Mouse (Mus musculus) lung, embryonic 14.5 days (tissue): Measurements from ENCODE around the gene Dram1. TPM values are rescaled to one million over a fixed set of nuclear protein-coding genes. Genes with fewer than 3 reads are reported as not detected.

Experiments
- ATAC-seq: fragments of 200-750 bp; cut with Nextera tagmentation; 2 replicates; pipeline ENCODE4 v1.8.0; 2017; ENCODE audit warnings: mild to moderate bottlenecking, moderate TSS enrichment, moderate library complexity; ENCODE audit not compliant: insufficient read depth
- DNase-seq: peaks from one replicate; pipeline ENCODE4 v3.0.0-alpha.2; 2015
- H3K27ac ChIP-seq: fragments of 300-500 bp; sonication (generic); 2 replicates; pipeline ENCODE4 v1.5.1; 2014; ENCODE audit warnings: low read depth, mild to moderate bottlenecking, moderate library complexity
- H3K27me3 ChIP-seq: fragments of 300-500 bp; sonication (generic); 2 replicates; pipeline ENCODE4 v1.6.1; 2014; ENCODE audit warnings: low read length, control low read depth; ENCODE audit not compliant: insufficient read depth
- H3K36me3 ChIP-seq: fragments of 300-500 bp; sonication (generic); 2 replicates; pipeline ENCODE4 v1.6.1; 2014; ENCODE audit warnings: control low read depth; ENCODE audit not compliant: insufficient read depth
- H3K4me1 ChIP-seq: fragments of 300-500 bp; sonication (generic); 2 replicates; pipeline ENCODE4 v1.6.1; 2014; ENCODE audit warnings: antibody characterized with exemption, control low read depth; ENCODE audit not compliant: insufficient read depth
- H3K4me2 ChIP-seq: fragments of 300-500 bp; sonication (generic); 2 replicates; pipeline ENCODE4 v1.6.1; 2014; ENCODE audit warnings: mild to moderate bottlenecking
- H3K4me3 ChIP-seq: fragments of 300-500 bp; sonication (generic); 2 replicates; pipeline ENCODE4 v1.5.1; 2014; ENCODE audit warnings: low read depth, low read length
- H3K9ac ChIP-seq: fragments of 300-500 bp; sonication (generic); 2 replicates; pipeline ENCODE4 v1.6.1; 2014
- H3K9me3 ChIP-seq: fragments of 300-500 bp; sonication (generic); 2 replicates; pipeline ENCODE4 v1.6.1; 2016; ENCODE audit warnings: low read depth, low read length, control low read depth
- CTCF ChIP-seq: IDR thresholded peaks from 2 replicates; pipeline ENCODE4 v1.5.1; 2016; ENCODE audit warnings: antibody characterized with exemption, low read depth
- WGBS: fragments of 180-500 bp; shearing (Covaris S2); extraction: QIAGEN DNeasy Blood & Tissue Kit; methylation state at CpG from one replicate; pipeline ENCODE4 v1.1.7; 2014; 5-methylcytosine and 5-hydroxymethylcytosine counted together
- polyA plus RNA-seq: library from polyadenylated mRNA; unstranded; fragments of >200 nt; fragmentation: Nextera tagmentation; extraction: Ambion mirVana; gene quantifications from 2 replicates; pipeline ENCODE4 v1.2.1, GENCODE M21; 2014

The Dram1 gene
- polyA plus RNA-seq, 1 experiment from 2014 or later = 43.9 TPM

- no peak for TF ChIP-seq CTCF
- Histone ChIP-seq H3K4me2 (no peak overlapping the region), H3K9me3 (no peaks in the 10 kb centered on the region), H3K36me3 (no peaks in the 10 kb centered on the region), H3K4me3 (no peak overlapping the region), H3K9ac (no peak overlapping the region), H3K4me1 (peaks cover 10% of the 10 kb centered on the region; the same call in 1 of the 2 replicates), H3K27ac (no peak overlapping the region), H3K27me3 (no peaks in the 10 kb centered on the region)
- ATAC-seq = no peak
- no peak for DNase-seq
- WGBS = 62% methylated on average over 10 of the region's 10 CpGs
Measured at GRCm38 (mm10) chr10:88288061-88288460, 90.8 kb downstream of the Dram1 start.

GRCm38 (mm10) chr10:88287261-88287660 lies 91.6 kb downstream of the Dram1 start:
- no peak for TF ChIP-seq CTCF
- no peak overlapping the region for H3K4me3 ChIP-seq
- no peaks in the 10 kb centered on the region for H3K27me3 ChIP-seq
- H3K9me3 ChIP-seq = no peaks in the 10 kb centered on the region
- H3K9ac ChIP-seq = no peak overlapping the region
- no peak overlapping the region for H3K27ac ChIP-seq
- DNase-seq = no peak
- H3K36me3 ChIP-seq = no peaks in the 10 kb centered on the region
- no peak for ATAC-seq
- 63% methylated on average over 8 of the region's 8 CpGs for WGBS
- H3K4me1 ChIP-seq = peaks cover 10% of the 10 kb centered on the region; the same call in 1 of the 2 replicates
- no peak overlapping the region for H3K4me2 ChIP-seq

GRCm38 (mm10) chr10:88284343-88284990 lies 94.4 kb downstream of the Dram1 start:
- no peak for TF ChIP-seq CTCF
- WGBS = 42% methylated on average over 4 of the region's 4 CpGs

GRCm38 (mm10) chr10:88281699-88282098 lies 97.2 kb downstream of the Dram1 start:
- H3K36me3 ChIP-seq = no peaks in the 10 kb centered on the region
- no peak overlapping the region for H3K9ac ChIP-seq
- no peak for ATAC-seq
- H3K9me3 ChIP-seq = no peaks in the 10 kb centered on the region
- no peak overlapping the region for H3K4me3 ChIP-seq
- TF ChIP-seq CTCF = no peak
- H3K27ac ChIP-seq = no peak overlapping the region
- H3K27me3 ChIP-seq = no peaks in the 10 kb centered on the region
- peaks cover 8% of the 10 kb centered on the region; the same call in 1 of the 2 replicates for H3K4me1 ChIP-seq
- H3K4me2 ChIP-seq = no peak overlapping the region
- WGBS = 64% methylated on average over 3 of the region's 3 CpGs
- peak; percentile 32 for DNase-seq

More at GRCm38 (mm10) chr10:88284343-88284990, 94.4 kb downstream of the Dram1 start:
- peak overlapping the region; percentile 78 for H3K27ac ChIP-seq
- no peaks in the 10 kb centered on the region for H3K27me3 ChIP-seq
- H3K4me2 ChIP-seq = no peak overlapping the region
- H3K9ac ChIP-seq = no peak overlapping the region
- peak; percentile 74 for DNase-seq
- ATAC-seq = peak; percentile 86
- H3K4me1 ChIP-seq = peaks cover 12% of the 10 kb centered on the region; the same call in 1 of the 2 replicates
- H3K4me3 ChIP-seq = no peak overlapping the region
- H3K36me3 ChIP-seq = no peaks in the 10 kb centered on the region
- no peaks in the 10 kb centered on the region for H3K9me3 ChIP-seq

GRCm38 (mm10) chr10:88274045-88274444 lies 104.8 kb downstream of the Dram1 start:
- no peak overlapping the region for H3K27ac ChIP-seq
- H3K9me3 ChIP-seq = no peaks in the 10 kb centered on the region
- no peaks in the 10 kb centered on the region for H3K36me3 ChIP-seq
- H3K4me2 ChIP-seq = no peak overlapping the region
- H3K4me1 ChIP-seq = no peaks in the 10 kb centered on the region
- 73% methylated on average over 5 of the region's 5 CpGs for WGBS
- no peak for DNase-seq
- no peak for TF ChIP-seq CTCF
- ATAC-seq = no peak
- no peaks in the 10 kb centered on the region for H3K27me3 ChIP-seq
- no peak overlapping the region for H3K9ac ChIP-seq
- no peak overlapping the region for H3K4me3 ChIP-seq

Other genes with a start within 250 kb of the Dram1 start
- gene Parpbp, start 232.1 kb downstream of the Dram1 start, polyA plus RNA-seq = 17.8 and 22.1 TPM in 2 replicates
- 104 and 109 TPM in 2 replicates for gene Nup37, start 232.1 kb downstream of the Dram1 start, polyA plus RNA-seq
- 55.6 and 60.4 TPM in 2 replicates for gene Washc3, start 178.0 kb downstream of the Dram1 start, polyA plus RNA-seq
- gene Gnptab, start 52 bp upstream of the Dram1 start, polyA plus RNA-seq = 19.7 and 19.8 TPM in 2 replicates
- 0.22 TPM in 1 of 2 replicates, not detected in the other for gene Sycp3, start 80.5 kb upstream of the Dram1 start, polyA plus RNA-seq
- gene Chpt1, start 125.0 kb upstream of the Dram1 start, polyA plus RNA-seq = 40.5 and 43.7 TPM in 2 replicates
- gene Mybpc1, start 226.1 kb upstream of the Dram1 start, polyA plus RNA-seq = 0.09 and 0.18 TPM in 2 replicates